Comparison of ENCODE assay signal across 8 mouse cellular contexts in the genomic region with DNA sequence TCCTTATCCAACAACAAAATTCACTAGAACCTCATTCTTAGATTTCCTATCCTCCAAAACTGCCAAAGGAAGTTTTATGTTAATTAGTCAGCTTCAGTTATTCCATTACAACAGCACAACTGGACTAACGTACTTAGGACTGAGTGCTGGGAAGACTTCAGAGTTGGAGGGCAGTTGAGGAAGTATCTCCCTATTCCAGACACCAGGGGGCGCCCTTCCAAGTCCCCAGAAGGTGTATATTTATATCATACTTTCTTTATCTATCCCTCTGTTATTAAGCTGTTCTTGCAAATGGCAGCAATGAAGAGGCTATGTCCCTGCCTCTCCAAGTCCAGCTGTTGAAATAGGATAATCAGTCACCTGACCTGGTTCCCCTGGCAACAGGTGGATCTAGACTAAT.
DNase-seq lines count a peak whose midpoint lies in the region; ATAC-seq and TF ChIP-seq lines count a peak whose summit lies in the region.
"Had no signal": no experiment of that assay in that cellular context is flagged by ENCODE, and none has a peak within 500 bp of the region (broad histone marks: within the 10 kb centered on the region; RNA-seq: fewer than 3 reads in every experiment).

No protein-coding gene starts in this region.

- ATAC-seq in Patski, result no peak
- ATAC-seq in megakaryocyte progenitor cell, adult 5-6 weeks (replicated peaks; ENCODE audit: poor library complexity), result peak; percentile 90

- POLR2A ChIA-PET in Patski (lab: Charles Lee), result no interaction called here

- no peak for TF ChIP-seq POLR2A in cortical plate, adult 2 months (IDR thresholded peaks at IDR 0.05; ENCODE audit: extremely low read depth, insufficient read depth, low read length)

- in situ Hi-C loops in Patski (cut with MboI; ENCODE audit: low pct_unique_long_range_greater_than_20kb), result no loop called here

- no peaks in the 10 kb centered on the region for H3K4me1 ChIP-seq in cortical plate, adult 2 months (ENCODE audit: control insufficient read depth, insufficient read depth, low read length)

- TF ChIP-seq CTCF in layer of hippocampus, adult 2 months (conservative IDR thresholded peaks at IDR 0.05), result peak; percentile 76
- peak; percentile 61 for TF ChIP-seq CTCF in Patski (IDR thresholded peaks at IDR 0.05)
- TF ChIP-seq CTCF in cortical plate, adult 2 months (IDR thresholded peaks at IDR 0.05; ENCODE audit: extremely low read depth, insufficient read depth, low read length), result peak; percentile 22; the same call in 1 of the 2 replicates

- no peaks in the 10 kb centered on the region for H3K27me3 ChIP-seq in Patski
- H3K27me3 ChIP-seq: neural tube, embryonic 12.5 days had no signal

- H3K4me3 ChIP-seq in layer of hippocampus, adult 2 months, result no peak overlapping the region
- no peak overlapping the region for H3K4me3 ChIP-seq in cortical plate, adult 2 months (ENCODE audit: insufficient read depth, low read length)
- H3K4me3 ChIP-seq: neural tube, embryonic 12.5 days had no signal

- peak in 1 of 2 experiments; percentile 25 for DNase-seq in layer of hippocampus, adult 2 months (ENCODE audit: low spot score in 2 of 2)
- no peak for DNase-seq in layer of hippocampus, adult 8-10 months (ENCODE audit: low spot score in 2 of 2)
- no peak for DNase-seq in Patski (ENCODE audit: low read depth, low spot score)
- no peak for DNase-seq in frontal cortex, adult 2 months (ENCODE audit: extremely low spot score in 1 of 2, low spot score in 1 of 2)
- DNase-seq in layer of hippocampus, adult 9-11 months, result no peak

- CTCF ChIA-PET in Patski (lab: Charles Lee), result interaction anchor here (1.3 kb wide), 1 partner anchor 22 kb away, joined by 3 read pairs; no protein-coding TSS in a partner anchor

- no peak overlapping the region for H3K27ac ChIP-seq in layer of hippocampus, adult 2 months
- H3K27ac ChIP-seq in cortical plate, adult 2 months (ENCODE audit: insufficient read depth, low read length), result no peak overlapping the region
- H3K27ac ChIP-seq: neural tube, embryonic 12.5 days had no signal

Comparison
In these comparisons a context has a peak if more than half of its experiments do, and no peak if none do; other contexts are left out.
1. CTCF ChIP-seq: peak in every context shown above with its lines; median percentile 76 in layer of hippocampus, adult 2 months; 61 in Patski; 22 in cortical plate, adult 2 months.